14 mouse cellular contexts compared by ENCODE assay signal in genomic region chr10:123160508-123160907, GRCm38 (mm10). TPM values are rescaled to one million over a fixed set of nuclear protein-coding genes. Genes with fewer than 3 reads are reported as not detected.
DNase-seq lines count a peak whose midpoint lies in the region; ATAC-seq and TF ChIP-seq lines count a peak whose summit lies in the region.
"Had no signal": no experiment of that assay in that cellular context is flagged by ENCODE, and none has a peak within 500 bp of the region (broad histone marks: within the 10 kb centered on the region; RNA-seq: fewer than 3 reads in every experiment).

No protein-coding gene starts in this region.

- H3K36me3 ChIP-seq in lung, postnatal 0 days (ENCODE audit: insufficient read depth, low read length) = peaks cover 4% of the 10 kb centered on the region; the same call in 1 of the 2 replicates
- H3K36me3 ChIP-seq in kidney, postnatal 0 days (ENCODE audit: insufficient read depth, low read length) = peaks cover 8% of the 10 kb centered on the region; the same call in 1 of the 2 replicates
- H3K36me3 ChIP-seq in splenic B cell, adult 2 months (ENCODE audit: control insufficient read depth, insufficient read depth, low read length, poor library complexity, severe bottlenecking) = peaks cover 2% of the 10 kb centered on the region; the same call in 1 of the 2 replicates

- no peak for TF ChIP-seq CTCF in lung, postnatal 0 days (IDR thresholded peaks at IDR 0.05)
- no peak for TF ChIP-seq CTCF in kidney, postnatal 0 days (IDR thresholded peaks at IDR 0.05; ENCODE audit: low read depth)

- no peaks in the 10 kb centered on the region for H3K9me3 ChIP-seq in lung, postnatal 0 days (ENCODE audit: low read length)
- no peaks in the 10 kb centered on the region for H3K9me3 ChIP-seq in kidney, postnatal 0 days (replicated peaks; ENCODE audit: low read length)
- H3K9me3 ChIP-seq: liver, embryonic 15.5 days had no signal

- WGBS in lung, postnatal 0 days = 65% methylated on average over 6 of the region's 6 CpGs
- WGBS in kidney, postnatal 0 days = 54% methylated on average over 6 of the region's 6 CpGs

- no peaks in the 10 kb centered on the region for H3K4me1 ChIP-seq in lung, postnatal 0 days (ENCODE audit: insufficient read depth, low read depth, low read length)
- no peaks in the 10 kb centered on the region for H3K4me1 ChIP-seq in kidney, postnatal 0 days (replicated peaks; ENCODE audit: insufficient read depth, low read length)
- H3K4me1 ChIP-seq: liver, embryonic 15.5 days had no signal

- no peak overlapping the region for H3K4me3 ChIP-seq in lung, postnatal 0 days (ENCODE audit: low read depth, low read length)
- no peak overlapping the region for H3K4me3 ChIP-seq in kidney, postnatal 0 days (replicated peaks; ENCODE audit: low read depth, low read length)
- H3K4me3 ChIP-seq: erythroblast, embryonic 14.5 days; liver, embryonic 15.5 days had no signal

- no peak overlapping the region for H3K27ac ChIP-seq in lung, postnatal 0 days (ENCODE audit: low read length)
- H3K27ac ChIP-seq in kidney, postnatal 0 days = no peak overlapping the region
- H3K27ac ChIP-seq: hindbrain, embryonic 14.5 days; liver, embryonic 15.5 days had no signal

- no peak for TF ChIP-seq EP300 in lung, postnatal 0 days (IDR thresholded peaks at IDR 0.05)

- no peaks in the 10 kb centered on the region for H3K27me3 ChIP-seq in lung, postnatal 0 days (replicated peaks; ENCODE audit: insufficient read depth, low read length)
- no peaks in the 10 kb centered on the region for H3K27me3 ChIP-seq in kidney, postnatal 0 days (ENCODE audit: insufficient read depth, low read length)
- no peaks in the 10 kb centered on the region for H3K27me3 ChIP-seq in splenic B cell, adult 2 months (ENCODE audit: control insufficient read depth, insufficient read depth, low read length, poor library complexity, severe bottlenecking)
- H3K27me3 ChIP-seq: liver, embryonic 15.5 days had no signal

- no peak overlapping the region for H3K9ac ChIP-seq in lung, postnatal 0 days (replicated peaks; ENCODE audit: low read depth)
- H3K9ac ChIP-seq in kidney, postnatal 0 days (ENCODE audit: low read depth, low read length) = no peak overlapping the region
- H3K9ac ChIP-seq: hindbrain, embryonic 14.5 days; liver, embryonic 15.5 days had no signal

- no peak overlapping the region for H3K4me2 ChIP-seq in lung, postnatal 0 days (replicated peaks; ENCODE audit: low read depth, low read length)
- no peak overlapping the region for H3K4me2 ChIP-seq in kidney, postnatal 0 days (ENCODE audit: low read length)
- H3K4me2 ChIP-seq: hindbrain, embryonic 14.5 days; liver, embryonic 15.5 days; midbrain, embryonic 11.5 days had no signal

- DNase-seq in lung, postnatal 0 days (ENCODE audit: low spot score) = peak; percentile 12
- no peak for DNase-seq in lung, postnatal 25 days (ENCODE audit: low spot score)
- DNase-seq in kidney, postnatal 0 days (ENCODE audit: low spot score) = peak; percentile 59
- DNase-seq in splenic B cell, adult 2 months (ENCODE audit: low read depth, low spot score) = peak; percentile 90
- DNase-seq in adipocyte (ENCODE audit: low spot score) = no peak
- no peak for DNase-seq in layer of hippocampus, postnatal 36 days
- no peak for DNase-seq in heart, adult 9 months (ENCODE audit: low spot score in 2 of 2)
- DNase-seq: cerebellum, adult 9-10 months; thymus, adult 18-20 months had no signal

- ATAC-seq in lung, postnatal 0 days = no peak
- peak; percentile 91 for ATAC-seq in kidney, postnatal 0 days (replicated peaks; ENCODE audit: low FRiP score, low read depth)
- ATAC-seq in megakaryocyte progenitor cell, adult 5-6 weeks (replicated peaks; ENCODE audit: poor library complexity) = peak; percentile 44

RNA-seq across cellular contexts. Expression of gene Usp15, which starts 36.3 kb away (rescaled TPM):
- 48.2 and 52.8 TPM in 2 replicates for polyA plus RNA-seq in lung, postnatal 0 days (2015; fragmentation: Nextera tagmentation; extraction: Ambion mirVana)
- polyA plus RNA-seq in kidney, postnatal 0 days (2015; fragmentation: Nextera tagmentation; extraction: Ambion mirVana) = 58.9 and 59.2 TPM in 2 replicates
- total RNA-seq in megakaryocyte progenitor cell, adult 5-6 weeks (2015) = 129 and 132 TPM in 2 replicates
- total RNA-seq in megakaryocyte progenitor cell, adult 5-6 weeks (2017) = 170 and 218 TPM in 2 replicates
- total RNA-seq in layer of hippocampus, postnatal 36 days (2021) = 10 to 100 TPM; 98.9 to 99.7 TPM

Comparison
In these comparisons a context has a peak if more than half of its experiments do, and no peak if none do; other contexts are left out.
1. DNase-seq: peak in lung, postnatal 0 days (single experiment), kidney, postnatal 0 days (single experiment) and splenic B cell, adult 2 months (single experiment); none in lung, postnatal 25 days (single experiment), adipocyte (single experiment), layer of hippocampus, postnatal 36 days (0 of 2) and heart, adult 9 months (0 of 2).